Mouse (Mus musculus): ENCODE results near the gene Nup107. TPM values are rescaled to one million over a fixed set of nuclear protein-coding genes. Genes with fewer than 3 reads are reported as not detected.
A peak's percentile ranks its signal among the peaks of the same experiment; 100 is the strongest.
"Not testable (repeated sequence)": the region's sequence is repeated elsewhere in the genome, so short reads cannot be mapped to it uniquely, and the experiment has no call there.

Gene Nup107
- polyA plus RNA-seq, 1 experiment from 2014 or later = 107 TPM

DNA sequence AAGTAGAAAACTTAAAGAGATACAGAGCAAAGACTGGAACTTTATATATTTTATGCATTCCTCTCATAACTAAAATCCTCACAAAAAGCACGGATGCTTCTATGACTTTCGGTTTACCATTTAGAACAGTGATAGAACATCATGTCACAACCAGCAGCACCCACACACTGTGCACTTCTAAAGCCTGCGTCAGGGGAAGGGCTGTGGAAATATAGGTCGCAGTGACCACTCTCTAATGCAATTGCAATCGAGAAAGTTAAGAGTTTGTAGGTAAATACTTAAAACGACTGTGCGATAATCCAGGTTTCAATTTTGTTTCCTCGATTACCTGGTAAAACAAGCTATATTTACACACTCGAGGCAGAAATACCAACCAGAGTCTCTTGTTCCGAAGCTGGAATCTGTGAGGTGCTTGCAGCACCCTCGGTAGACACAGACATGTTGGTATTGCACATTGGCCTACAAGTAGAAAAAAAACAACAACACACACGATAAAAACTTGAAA is 83.1 kb downstream of the Nup107 start:
- WGBS = 58% methylated on average over 12 of the region's 12 CpGs
- Histone ChIP-seq H3K4me3 (peak overlapping the region; percentile 91), H3K36me3 (replicated peaks) (peaks cover 51% of the 10 kb centered on the region), H3K27ac (replicated peaks) (peak overlapping the region; percentile 100), H3K4me1 (peaks cover 16% of the 10 kb centered on the region), H3K9me3 (no peaks in the 10 kb centered on the region), H3K27me3 (replicated peaks; ENCODE audit: low read depth, poor library complexity, severe bottlenecking) (no peaks in the 10 kb centered on the region)
- DNase-seq (ENCODE audit: low spot score) = no peak

DNA sequence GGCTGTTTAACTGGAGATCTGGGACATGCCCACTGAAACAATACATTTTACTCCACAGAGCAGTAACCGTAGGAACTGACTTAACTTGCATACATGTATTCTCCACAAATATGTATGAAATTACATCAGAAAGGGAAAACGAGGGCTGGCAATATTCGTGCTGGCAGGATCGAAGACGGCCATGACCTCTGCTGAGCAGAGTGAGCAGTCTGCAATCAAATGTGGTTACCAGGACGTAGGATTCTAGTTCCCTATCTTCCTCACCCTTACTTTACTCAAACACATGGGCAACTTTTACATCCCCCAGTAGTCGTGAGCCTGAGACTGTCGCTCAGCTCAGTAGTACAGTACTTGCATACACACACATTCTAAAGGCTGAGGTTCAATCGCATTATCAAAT is 83.6 kb downstream of the Nup107 start:
- Histone ChIP-seq H3K4me1 (peaks cover 16% of the 10 kb centered on the region), H3K27ac (replicated peaks) (no peak overlapping the region), H3K9me3 (no peaks in the 10 kb centered on the region), H3K36me3 (replicated peaks) (peaks cover 56% of the 10 kb centered on the region), H3K27me3 (replicated peaks; ENCODE audit: low read depth, poor library complexity, severe bottlenecking) (no peaks in the 10 kb centered on the region), H3K4me3 (peak overlapping the region; percentile 91)
- DNase-seq (ENCODE audit: low spot score) = no peak
- WGBS = 92% methylated on average over 9 of the region's 9 CpGs

DNA sequence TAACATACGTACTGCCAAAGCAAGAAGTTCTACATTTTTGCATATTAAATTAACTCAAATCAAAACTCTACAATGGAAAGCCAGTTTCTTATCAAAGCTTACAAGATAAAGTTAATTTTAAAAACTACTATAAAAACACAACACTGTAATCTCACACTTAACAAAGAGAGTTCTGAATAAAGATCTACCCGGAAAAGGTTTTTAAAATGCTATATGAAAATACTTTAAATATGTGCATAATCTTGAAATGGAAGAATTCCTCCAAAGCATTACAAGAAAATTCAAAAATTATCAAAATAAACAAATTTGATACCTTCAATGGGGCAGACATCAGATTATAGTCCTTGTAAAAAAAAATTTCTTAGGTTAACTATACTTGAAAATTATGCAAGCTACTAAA is 84.1 kb downstream of the Nup107 start:
- H3K9me3 ChIP-seq = no peaks in the 10 kb centered on the region
- no peak overlapping the region for H3K4me3 ChIP-seq
- DNase-seq (ENCODE audit: low spot score) = no peak
- no peak overlapping the region for H3K27ac ChIP-seq (replicated peaks)
- 94% methylated on average over 2 of the region's 2 CpGs for WGBS
- peaks cover 16% of the 10 kb centered on the region for H3K4me1 ChIP-seq
- H3K36me3 ChIP-seq (replicated peaks) = peaks cover 61% of the 10 kb centered on the region
- no peaks in the 10 kb centered on the region for H3K27me3 ChIP-seq (replicated peaks; ENCODE audit: low read depth, poor library complexity, severe bottlenecking)

- peaks cover 16% of the 10 kb centered on the region for H3K4me1 ChIP-seq
- no peak overlapping the region for H3K4me3 ChIP-seq
- H3K27me3 ChIP-seq (replicated peaks; ENCODE audit: low read depth, poor library complexity, severe bottlenecking) = no peaks in the 10 kb centered on the region
- H3K9me3 ChIP-seq = no peaks in the 10 kb centered on the region
- WGBS = 94% methylated on average over 2 of the region's 2 CpGs
- peaks cover 72% of the 10 kb centered on the region for H3K36me3 ChIP-seq (replicated peaks)
- DNase-seq (ENCODE audit: low spot score) = no peak
- no peak overlapping the region for H3K27ac ChIP-seq (replicated peaks)
These were observed 85.2 kb downstream of the Nup107 start for GRCm38 (mm10) chr10:117707114-117707838.

- peaks cover 80% of the 10 kb centered on the region for H3K36me3 ChIP-seq (replicated peaks)
- H3K4me1 ChIP-seq = peaks cover 15% of the 10 kb centered on the region
- no peak overlapping the region for H3K4me3 ChIP-seq
- H3K27ac ChIP-seq (replicated peaks) = no peak overlapping the region
- no peaks in the 10 kb centered on the region for H3K9me3 ChIP-seq
- no peaks in the 10 kb centered on the region for H3K27me3 ChIP-seq (replicated peaks; ENCODE audit: low read depth, poor library complexity, severe bottlenecking)
- no peak for DNase-seq (ENCODE audit: low spot score)
- 92% methylated on average over 6 of the region's 6 CpGs for WGBS
These were observed 86.1 kb downstream of the Nup107 start for GRCm38 (mm10) chr10:117706440-117706839.

- Histone ChIP-seq H3K4me1 (peaks cover 12% of the 10 kb centered on the region), H3K27me3 (replicated peaks; ENCODE audit: low read depth, poor library complexity, severe bottlenecking) (no peaks in the 10 kb centered on the region), H3K9me3 (no peaks in the 10 kb centered on the region), H3K27ac (replicated peaks) (no peak overlapping the region), H3K4me3 (no peak overlapping the region), H3K36me3 (replicated peaks) (peaks cover 86% of the 10 kb centered on the region)
- no peak for DNase-seq (ENCODE audit: low spot score)
These were observed 86.7 kb downstream of the Nup107 start for GRCm38 (mm10) chr10:117705806-117706205.

DNA sequence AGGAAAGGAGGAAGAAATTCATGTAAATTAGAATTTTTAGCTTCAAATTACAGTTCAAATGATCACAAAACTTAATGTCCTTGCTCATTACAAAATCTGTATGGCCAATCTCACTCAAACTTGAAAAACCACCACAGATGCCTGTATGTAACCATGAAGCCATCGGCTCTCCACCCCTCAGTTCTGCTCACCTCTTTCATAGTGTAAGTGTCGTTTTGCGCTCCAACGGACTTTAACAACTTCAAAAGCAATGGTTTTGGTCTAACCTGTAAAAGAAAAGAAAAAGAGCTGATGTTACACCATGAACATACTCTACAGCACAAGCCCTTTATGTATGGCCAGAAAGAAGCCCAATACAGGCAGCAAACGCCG is 87.6 kb downstream of the Nup107 start:
- Histone ChIP-seq H3K27ac (replicated peaks) (no peak overlapping the region), H3K9me3 (no peaks in the 10 kb centered on the region), H3K36me3 (replicated peaks) (peaks cover 95% of the 10 kb centered on the region), H3K4me3 (no peak overlapping the region), H3K27me3 (replicated peaks; ENCODE audit: low read depth, poor library complexity, severe bottlenecking) (no peaks in the 10 kb centered on the region), H3K4me1 (peaks cover 12% of the 10 kb centered on the region)
- WGBS = 96% methylated on average over 6 of the region's 6 CpGs
- no peak for DNase-seq (ENCODE audit: low spot score)

DNA sequence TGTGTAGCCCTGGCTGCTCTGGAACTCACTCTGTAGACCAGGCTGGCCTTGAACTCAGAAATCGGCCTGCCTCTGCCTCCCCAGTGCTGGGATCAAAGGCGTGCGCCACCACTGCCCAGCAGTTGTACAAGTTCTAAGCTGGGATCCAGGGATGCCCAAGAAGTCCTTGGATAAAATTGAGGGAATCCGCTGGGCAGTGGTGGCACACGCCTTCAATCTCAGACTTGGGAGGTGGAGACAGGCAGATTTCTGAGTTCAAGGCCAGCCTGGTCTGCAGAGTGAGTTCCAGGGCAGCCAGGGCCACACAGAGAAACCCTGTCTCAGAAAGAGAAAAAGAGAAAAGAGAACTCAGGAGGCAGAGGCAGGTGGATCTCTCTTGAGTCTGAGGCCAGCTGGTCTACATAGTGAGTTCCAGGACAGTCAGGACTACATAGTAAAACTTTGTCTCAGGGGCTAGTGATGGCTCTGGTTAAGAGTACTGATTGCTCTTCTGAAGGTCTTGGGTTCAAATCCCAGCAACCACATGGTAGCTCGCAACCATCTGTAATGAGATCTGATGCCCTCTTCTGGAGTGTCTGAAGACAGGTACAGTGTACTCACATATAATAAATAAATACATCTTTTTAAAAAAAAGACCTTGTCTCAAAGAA is 88.1 kb downstream of the Nup107 start:
- DNase-seq (ENCODE audit: low spot score); H3K27me3 ChIP-seq (replicated peaks; ENCODE audit: low read depth, poor library complexity, severe bottlenecking); H3K27ac ChIP-seq (replicated peaks); H3K4me1 ChIP-seq; H3K4me3 ChIP-seq; H3K9me3 ChIP-seq: not testable (repeated sequence)
- 96% methylated on average over 6 of the region's 6 CpGs for WGBS
- H3K36me3 ChIP-seq (replicated peaks) = peaks cover 100% of the 10 kb centered on the region

GRCm38 (mm10) chr10:117703506-117703905 is 89.0 kb downstream of the Nup107 start:
- no peaks in the 10 kb centered on the region for H3K27me3 ChIP-seq (replicated peaks; ENCODE audit: low read depth, poor library complexity, severe bottlenecking)
- no peaks in the 10 kb centered on the region for H3K4me1 ChIP-seq
- H3K27ac ChIP-seq (replicated peaks) = no peak overlapping the region
- DNase-seq (ENCODE audit: low spot score) = no peak
- WGBS = 95% methylated on average over 3 of the region's 3 CpGs
- H3K4me3 ChIP-seq = no peak overlapping the region
- peaks cover 100% of the 10 kb centered on the region for H3K36me3 ChIP-seq (replicated peaks)
- no peaks in the 10 kb centered on the region for H3K9me3 ChIP-seq

- WGBS = 94% methylated on average over 6 of the region's 6 CpGs
These were observed 90.3 kb downstream of the Nup107 start for GRCm38 (mm10) chr10:117702024-117702833.

GRCm38 (mm10) chr10:117701034-117701829 is 91.3 kb downstream of the Nup107 start:
- Histone ChIP-seq H3K36me3 (replicated peaks) (peaks cover 100% of the 10 kb centered on the region), H3K27me3 (replicated peaks; ENCODE audit: low read depth, poor library complexity, severe bottlenecking) (no peaks in the 10 kb centered on the region), H3K27ac (replicated peaks) (no peak overlapping the region), H3K9me3 (no peaks in the 10 kb centered on the region), H3K4me1 (no peaks in the 10 kb centered on the region), H3K4me3 (no peak overlapping the region)
- no peak for DNase-seq (ENCODE audit: low spot score)
- 91% methylated on average over 6 of the region's 6 CpGs for WGBS

More at GRCm38 (mm10) chr10:117702024-117702833, 90.3 kb downstream of the Nup107 start:
- Histone ChIP-seq H3K4me3 (no peak overlapping the region), H3K9me3 (no peaks in the 10 kb centered on the region), H3K36me3 (replicated peaks) (peaks cover 100% of the 10 kb centered on the region), H3K4me1 (no peaks in the 10 kb centered on the region), H3K27ac (replicated peaks) (no peak overlapping the region), H3K27me3 (replicated peaks; ENCODE audit: low read depth, poor library complexity, severe bottlenecking) (no peaks in the 10 kb centered on the region)
- DNase-seq (ENCODE audit: low spot score) = no peak
